Mouse (Mus musculus) megakaryocyte-erythroid progenitor cell, adult 5-6 weeks (primary cell): ENCODE measurements at regions not wholly inside any gene's neighbourhood (a gene's known extent, or its start where the extent isn't known, plus 50 kb on each side); places are given as distances from the start of the nearest gene placed in this dataset.

ENCODE experiments used
- ATAC-seq: replicated peaks from 2 replicates; pipeline ENCODE4 v1.8.0; 2016; ENCODE audit warnings: mild to moderate bottlenecking, inconsistent platforms; ENCODE audit not compliant: severe bottlenecking, poor library complexity, low FRiP score, low TSS enrichment

DNA sequence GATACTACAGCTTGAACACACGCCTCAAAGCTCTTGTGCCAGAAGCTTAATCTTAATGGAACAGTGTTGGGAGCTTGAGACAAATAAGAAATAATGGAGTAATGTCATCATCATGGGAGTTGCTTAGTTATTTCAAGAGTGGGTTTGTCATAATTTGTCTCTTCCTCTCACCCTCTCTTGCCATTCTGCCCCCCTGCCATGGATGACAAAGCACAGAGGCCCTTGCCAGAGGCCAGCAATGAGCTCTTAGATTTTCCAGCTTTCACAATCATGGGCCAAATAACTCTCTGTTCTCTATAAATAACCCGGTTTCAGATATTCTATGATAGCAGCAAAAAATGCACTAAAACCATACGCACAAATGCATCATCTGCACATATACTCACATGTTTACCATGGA, 174.1 kb downstream of the Snx10 start:
- no peak for ATAC-seq

DNA sequence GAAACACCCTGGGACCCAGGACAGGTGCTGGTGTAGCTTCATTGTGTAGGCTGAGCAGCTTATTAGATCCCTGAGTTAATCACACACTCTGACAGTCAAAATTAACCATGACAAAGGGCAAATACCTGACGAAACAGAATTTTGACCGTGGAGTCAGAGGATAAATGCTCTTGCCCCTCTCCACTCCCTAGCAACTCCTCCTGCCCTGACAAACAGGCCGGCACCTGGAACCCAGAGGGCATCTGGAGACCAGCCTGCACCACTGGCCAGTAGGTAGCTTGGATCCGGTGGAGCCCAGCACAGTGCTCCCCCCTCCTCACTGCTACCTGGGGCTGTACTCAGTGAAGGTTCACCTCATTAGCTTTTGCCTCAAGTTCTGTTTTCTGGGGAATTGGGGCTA, 174.5 kb downstream of the Snx10 start:
- ATAC-seq, result no peak

DNA sequence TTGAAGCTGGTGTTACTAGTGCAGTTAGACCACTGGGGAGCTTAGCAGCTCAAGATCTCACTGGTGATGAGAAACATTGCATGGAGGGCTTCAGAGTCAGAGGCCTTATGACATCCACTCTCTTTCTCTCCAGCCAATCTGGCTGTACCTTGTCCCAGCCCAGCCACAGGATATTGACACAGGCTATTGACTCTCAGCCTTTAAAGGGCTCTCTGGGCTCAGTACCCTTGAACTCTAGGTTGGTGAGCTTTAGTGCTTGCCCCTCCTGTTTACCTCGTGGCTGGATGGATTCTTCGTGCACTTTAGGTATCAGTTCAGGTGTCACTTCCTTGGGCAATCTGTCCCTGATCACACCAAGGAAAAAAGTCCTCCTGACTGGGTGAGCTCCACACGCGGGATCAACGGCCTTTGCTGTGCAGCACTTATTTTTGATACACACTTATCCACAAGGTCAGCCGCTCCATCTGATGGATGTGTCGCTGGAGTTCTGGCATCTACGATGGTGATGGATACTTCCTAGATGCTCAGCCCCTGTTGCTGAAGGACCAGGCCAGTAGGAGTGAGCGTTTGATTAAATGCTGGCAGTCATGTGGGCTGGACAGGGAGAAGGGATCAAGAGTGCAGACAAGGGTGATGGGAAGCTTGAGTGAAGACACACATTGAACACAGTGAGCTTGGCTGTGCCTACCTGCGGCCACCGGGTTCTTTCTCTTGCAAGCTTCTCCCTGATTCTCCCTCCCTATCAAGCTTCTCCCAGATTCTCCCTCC, 177.7 kb downstream of the Snx10 start:
- ATAC-seq, result no peak

DNA sequence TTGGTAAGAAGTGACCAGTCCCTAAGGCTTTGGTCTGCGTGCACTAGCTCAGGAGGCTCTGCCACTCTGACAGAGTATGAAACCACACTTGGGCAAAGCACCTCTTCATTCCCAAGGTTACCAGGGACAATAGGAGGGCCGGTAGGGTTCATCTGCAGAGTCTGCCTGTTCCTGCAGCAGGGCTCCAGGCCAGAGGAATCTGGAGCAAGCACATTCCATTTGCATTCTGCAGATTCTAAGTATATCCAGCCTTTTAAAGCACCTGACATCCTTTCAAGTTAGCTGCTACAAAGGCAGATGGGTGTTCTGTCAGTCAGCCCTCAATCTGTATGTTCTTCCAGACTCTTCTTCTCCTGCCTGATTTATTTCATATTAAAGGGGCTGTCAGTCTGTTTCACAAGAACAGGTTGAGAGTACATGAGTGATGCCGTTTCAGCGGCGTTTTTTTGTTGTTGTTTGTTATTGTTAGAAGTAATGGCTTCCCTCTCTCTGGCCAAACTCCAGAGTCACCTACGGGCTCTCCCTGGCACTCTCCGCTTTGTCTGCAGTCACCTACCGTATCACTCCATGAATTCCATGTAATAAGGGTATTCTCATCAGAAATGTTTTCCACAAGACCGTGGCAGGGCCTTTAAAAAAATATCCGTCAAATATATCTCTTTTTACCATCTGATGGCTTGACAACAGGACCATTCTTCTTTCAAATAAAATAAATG, 178.9 kb downstream of the Snx10 start:
- ATAC-seq, result no peak

DNA sequence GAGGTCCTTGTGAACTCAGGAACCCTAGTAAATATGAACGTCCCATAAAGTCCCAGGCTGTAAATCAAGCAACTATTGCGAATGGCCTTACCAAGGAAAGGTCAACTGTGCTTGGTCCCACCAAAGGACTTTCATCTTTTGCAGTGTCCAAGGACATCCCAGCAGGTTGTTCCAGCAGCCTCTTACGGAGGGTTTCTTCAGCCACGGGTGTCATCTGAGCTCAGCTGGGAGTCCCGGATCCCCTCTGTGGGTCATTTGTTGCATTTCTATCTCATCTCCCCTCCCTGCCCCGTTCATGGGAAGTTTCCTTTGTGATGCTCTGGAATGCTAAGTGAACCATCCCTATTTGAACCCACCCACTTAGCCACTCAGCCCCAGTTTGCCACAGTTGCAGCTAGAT, 184.3 kb downstream of the Snx10 start:
- ATAC-seq, result no peak

DNA sequence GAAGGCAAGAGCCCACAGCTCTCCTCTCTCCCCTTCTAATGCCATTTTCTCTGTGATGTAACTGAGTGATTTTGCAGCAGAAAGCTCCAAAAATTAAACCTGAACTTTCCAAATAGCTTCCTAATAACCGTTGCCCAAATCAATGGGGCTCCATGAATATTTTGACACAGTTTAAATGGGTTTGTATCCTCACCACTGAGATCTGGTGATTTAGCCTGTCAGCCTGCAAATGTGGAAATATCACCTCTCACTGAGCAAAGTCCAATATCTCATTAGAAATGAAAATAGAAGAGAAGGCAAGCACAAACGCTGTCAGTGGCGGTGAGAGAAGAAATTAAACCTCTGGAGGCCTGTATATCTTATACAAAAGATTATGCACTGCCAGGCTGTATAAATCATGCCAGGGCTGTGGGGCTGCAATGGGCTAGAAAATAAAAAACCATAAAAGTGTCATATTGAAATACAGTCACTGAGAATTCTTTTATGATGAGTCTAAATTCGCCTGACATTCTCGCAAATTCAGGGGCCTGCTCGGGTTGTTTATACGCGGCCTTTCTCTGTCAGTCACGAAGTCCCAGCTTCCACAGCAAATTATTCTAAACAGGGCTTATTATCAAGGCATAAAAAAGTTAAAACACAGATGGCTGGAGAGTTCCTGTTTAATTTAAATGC, 185.1 kb downstream of the Snx10 start:
- no peak for ATAC-seq

DNA sequence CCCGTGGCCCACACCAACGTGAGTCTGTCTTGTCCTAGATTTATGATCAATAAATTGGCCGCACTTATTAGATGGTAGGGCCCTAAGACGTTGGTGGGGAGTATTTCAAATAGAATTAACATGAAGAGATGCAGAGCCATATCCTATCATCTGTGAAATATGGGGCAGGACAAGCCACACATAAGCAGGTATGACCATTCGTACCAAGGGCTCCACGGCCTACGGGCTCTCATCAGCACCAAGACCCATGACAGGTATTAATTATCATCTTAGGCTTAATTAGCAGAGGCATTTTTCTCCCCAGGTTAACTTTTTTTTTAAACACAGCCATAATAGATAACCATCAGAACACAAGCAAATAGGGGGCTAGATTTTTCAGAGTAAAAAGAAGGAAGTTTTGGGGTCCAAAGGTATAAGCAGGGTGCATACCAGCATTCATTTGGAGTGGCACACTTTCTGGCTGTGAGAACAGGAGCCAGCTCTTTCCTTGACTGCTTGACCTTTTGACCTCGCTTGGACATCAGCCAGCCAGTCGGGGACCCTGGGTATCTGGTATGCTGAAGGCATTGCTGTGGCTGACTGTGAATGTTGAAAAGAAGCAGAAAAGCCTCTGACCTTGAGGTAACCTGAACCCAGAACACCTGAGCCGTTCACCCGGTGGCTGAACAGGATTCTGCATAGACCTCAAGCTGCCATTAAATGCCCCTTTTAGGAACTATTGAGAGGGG, 185.8 kb downstream of the Snx10 start:
- ATAC-seq, result no peak

DNA sequence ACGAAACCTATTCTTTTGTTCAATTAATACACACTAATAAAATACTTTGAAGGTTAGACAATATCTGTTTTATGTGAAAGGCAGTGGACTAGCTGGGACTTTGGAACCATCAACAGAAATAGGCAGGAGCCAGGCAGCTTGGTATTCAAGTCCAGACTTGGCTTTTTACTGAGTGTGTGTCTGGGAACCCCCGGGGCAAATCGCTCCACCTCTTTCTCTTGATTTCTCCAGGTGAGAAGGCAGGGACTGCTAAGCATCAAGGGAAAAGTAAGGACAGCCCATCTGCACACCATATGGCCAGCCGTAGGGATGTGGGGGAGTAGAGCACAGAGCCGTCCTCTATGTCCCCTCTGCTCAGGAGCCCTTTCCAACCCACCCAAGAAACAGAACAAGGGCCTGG, 186.5 kb downstream of the Snx10 start:
- ATAC-seq, result no peak

DNA sequence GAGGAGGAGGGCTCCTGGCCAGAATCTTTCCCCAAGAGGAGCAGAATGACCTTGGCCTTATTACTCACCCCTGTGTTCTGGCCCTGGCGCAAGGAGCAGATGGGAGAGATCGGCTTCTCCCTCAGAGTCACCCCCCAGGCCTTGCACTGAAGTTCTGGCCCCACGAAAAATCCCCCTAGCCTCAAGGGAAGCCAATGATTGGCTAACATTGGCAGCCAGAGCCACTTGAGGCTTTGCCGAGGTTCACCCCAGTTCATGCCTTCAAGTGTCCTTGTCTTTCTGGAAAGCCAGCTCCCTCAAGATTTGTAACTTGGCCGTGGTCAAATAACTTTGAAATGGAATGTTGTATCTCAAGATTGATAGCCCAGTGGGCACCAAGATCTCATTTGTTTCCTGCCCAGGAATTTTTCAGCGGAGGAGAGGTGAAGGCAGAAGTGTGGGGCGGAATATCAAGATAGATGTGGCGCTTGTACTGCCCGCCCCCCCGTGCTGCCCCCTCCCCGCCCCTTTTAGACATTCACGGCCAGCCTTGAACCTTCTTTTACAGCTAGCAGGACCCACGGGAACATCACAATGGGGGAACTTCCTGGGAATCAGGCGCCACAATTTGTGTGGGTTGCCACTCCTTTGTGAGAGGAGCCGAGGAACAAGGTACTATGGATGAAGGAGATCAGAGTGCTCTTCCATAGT, 187.4 kb downstream of the Snx10 start:
- ATAC-seq, result no peak

DNA sequence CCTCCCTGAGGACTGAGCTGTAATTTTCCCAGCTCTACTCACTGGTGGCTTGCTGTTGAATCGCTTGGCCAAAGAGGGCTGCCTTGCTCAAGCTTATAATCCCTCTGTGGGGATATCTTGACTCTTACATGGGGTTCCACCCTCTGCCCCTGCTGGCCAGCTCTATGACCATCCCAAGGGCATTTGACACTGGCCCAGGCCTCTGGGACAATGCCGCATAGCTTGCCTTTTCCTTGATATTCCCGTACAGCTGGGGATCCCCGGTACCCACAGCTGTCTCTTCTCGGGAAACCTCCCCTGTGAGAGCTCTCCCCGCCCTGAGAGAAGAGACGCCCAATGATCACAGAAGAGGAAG, 187.9 kb downstream of the Snx10 start:
- no peak for ATAC-seq

DNA sequence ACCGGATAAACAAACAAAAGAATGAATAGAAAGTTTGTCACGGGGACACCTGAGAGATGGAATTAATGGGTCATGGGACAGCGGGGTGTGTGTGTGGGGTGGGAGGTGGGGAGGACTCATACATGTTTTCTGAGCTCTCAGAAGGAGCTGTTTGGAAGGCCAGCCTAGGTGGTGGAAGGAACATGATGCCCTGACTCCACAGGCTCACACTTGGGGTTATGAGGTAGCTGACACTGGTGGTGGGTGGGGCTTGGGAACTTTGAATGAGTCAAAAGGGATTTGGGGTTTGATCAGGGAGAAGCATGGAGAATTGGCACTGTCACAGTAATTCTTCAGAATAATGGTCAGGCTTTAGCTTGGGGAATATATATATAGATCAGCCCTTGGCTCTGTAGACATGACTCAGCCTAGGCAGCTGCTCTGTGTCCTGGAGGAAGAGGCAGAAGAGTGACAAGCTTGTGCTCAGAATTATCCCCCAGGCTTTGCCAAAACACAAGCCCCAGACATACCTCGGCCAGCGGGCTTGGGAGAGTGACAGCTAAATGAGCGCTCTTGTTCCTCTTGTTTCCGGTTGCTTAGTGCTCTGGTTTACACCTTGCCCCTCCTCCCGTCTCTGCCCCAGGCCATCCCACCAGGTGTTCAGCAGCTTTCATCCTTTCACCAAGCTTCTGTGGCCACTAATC, 191.6 kb downstream of the Snx10 start:
- ATAC-seq, result no peak

DNA sequence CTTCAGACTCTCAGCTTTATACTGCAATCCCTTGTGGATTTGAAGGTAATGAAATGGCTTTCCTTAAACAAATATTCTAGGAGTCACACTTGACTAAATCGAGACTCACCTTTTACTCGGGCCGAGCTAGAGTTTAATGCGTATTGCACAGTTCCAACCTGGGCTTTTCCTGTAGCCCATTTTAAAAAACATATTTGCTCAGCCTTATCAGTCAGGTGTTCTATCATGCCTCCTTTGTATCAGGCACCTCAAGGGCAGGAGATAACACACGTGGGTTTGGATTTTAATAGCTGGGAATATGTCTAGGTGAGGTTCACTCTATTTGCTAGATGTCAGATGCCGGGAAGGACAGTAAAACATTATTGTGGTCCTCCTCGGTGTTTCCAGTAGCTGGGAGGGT, 193.7 kb downstream of the Snx10 start:
- no peak for ATAC-seq

DNA sequence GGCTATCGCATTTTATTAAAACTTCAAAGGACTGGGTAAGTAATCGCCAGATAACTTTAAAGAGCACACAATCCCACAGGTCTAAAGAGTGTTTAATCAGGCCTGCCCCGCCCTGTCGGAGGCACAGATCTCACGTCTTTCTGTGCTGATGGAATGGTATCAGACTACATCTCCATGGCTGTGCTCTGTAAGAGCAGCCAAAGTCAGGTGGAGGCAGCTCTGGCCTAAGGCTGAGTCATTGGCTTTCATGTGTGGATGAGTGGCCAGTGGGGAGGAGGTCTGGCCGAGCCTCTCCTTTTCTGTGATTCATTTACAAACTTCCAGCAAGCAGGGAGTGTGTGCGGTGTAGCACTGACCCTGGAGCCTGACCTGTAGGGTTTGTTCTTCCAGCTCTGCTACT, 197.0 kb downstream of the Snx10 start:
- no peak for ATAC-seq

DNA sequence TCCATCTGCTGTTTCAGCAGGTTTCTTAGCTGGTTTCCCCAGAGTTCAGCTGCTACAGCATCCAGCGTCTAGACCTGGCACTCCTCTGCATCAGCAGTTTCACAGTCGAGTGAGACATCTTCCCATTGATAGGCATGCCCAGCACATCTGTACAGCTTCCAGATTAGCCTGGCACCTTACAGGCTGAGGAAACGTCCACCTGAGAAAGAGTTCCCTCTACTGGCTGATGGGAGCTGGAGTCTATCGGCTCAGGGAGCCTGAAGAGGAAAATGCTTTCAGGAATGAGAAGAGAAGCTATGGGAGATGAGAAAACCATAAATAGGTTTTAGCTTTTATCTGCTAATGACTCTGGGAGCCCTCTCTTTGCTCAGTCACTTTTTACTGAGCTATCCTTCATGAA, 199.4 kb downstream of the Snx10 start:
- ATAC-seq, result no peak

DNA sequence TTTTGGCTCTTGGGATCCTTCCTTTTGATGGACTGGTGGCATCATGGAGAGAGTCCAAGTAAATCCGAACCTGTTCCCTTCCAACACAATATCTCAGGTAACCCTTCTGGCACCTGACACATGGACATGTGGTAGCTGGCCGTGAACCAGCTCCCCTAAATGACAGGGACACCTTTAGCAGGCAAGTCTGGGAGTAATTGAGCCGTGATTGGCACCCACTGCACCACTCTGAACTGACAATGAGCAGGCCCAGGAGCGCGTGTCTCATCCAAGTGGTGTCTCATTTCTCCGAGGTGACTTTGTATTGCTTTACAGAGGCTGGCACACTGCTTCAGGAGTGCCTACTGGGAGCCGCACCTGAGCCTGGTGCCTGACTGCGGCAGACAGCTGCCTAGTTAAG, 203.5 kb downstream of the Snx10 start:
- no peak for ATAC-seq

DNA sequence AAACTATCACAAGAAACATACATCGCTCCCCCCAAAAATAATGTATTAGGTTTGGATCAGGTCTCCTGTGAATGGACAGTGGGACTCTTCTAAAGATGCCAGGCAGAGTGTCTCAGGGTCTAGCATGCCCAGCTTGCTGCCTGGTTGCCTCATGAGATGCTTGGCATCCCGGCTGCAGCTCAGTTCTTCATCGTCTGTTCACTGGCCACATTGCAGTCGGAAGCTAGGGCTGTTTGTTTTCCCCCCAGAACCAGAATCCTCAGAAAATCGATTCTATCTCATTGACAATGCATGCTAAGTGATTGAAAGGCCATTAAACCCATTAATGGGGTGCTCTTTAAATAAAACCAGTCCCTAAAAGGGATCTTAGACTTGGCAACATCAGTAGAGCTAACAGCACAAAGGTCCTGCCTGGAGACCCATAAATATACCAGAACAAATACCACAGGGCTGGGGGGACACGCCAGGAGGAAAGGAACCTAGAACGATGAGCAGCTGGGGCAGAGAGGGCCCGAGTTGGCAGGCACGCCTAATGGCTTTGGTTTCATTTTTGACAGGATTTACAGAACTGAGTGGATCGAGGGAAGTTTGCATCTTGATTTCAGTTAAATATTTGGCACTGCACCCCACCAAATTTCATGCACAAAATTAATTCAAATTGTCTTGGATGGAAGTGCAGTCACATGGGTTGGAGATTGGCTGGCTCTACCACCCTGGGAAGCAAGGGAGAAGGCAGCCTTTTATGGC, 205.3 kb downstream of the Snx10 start:
- ATAC-seq, result no peak

DNA sequence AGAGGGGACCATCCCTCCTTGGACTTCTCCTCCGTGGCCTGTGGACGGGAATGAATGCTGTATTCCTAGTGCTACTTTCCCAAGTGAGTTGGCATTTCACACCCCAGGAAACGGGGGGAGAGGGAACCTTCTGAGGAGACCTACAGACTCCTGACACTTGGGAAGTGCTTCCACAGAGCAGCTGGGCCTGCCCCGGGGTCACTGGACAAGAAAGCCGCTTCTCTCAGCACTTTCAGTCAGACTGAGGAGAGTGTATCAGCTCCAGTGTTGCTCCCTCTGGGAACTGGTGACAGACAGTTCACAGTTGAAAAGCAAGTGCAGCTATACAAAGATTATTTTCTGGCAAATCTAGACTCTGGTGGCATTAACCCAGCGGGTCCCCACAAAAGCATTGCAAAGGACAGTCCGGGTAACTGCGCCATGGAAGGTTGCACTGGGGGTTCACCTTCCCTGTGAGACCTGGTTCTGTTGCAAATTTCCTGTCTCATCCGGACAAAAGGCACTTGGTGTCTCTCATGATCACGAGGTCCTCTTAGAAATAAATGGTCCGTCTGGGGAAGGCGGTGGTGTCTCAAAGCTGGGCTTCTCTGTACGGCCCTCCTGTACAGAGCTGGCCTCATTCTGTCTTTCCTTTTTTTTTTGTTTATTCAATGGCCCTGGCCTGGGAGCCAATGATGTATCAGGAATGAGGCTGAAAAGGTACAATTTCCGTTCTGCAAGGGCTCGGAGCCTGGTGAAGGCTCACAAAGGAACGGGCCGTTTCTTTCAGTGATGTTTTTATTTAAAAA, 207.1 kb downstream of the Snx10 start:
- ATAC-seq, result no peak
